Mouse (Mus musculus) lung, adult 2 months (tissue): ENCODE data around the gene Pth.

Experiments
- CTCF ChIP-seq: fragments of 200-500 bp; IDR thresholded peaks from 2 replicates; pipeline ENCODE4 v1.5.1; 2011; ENCODE audit warnings: mild to moderate bottlenecking, low read length, control low read depth; ENCODE audit not compliant: insufficient read depth
- POLR2A ChIP-seq: fragments of 200-500 bp; IDR thresholded peaks from 2 replicates; pipeline ENCODE4 v1.6.1; 2011; ENCODE audit warnings: low read depth, mild to moderate bottlenecking, control low read depth, low read length, borderline replicate concordance; ENCODE audit errors: extremely low read depth

DNA sequence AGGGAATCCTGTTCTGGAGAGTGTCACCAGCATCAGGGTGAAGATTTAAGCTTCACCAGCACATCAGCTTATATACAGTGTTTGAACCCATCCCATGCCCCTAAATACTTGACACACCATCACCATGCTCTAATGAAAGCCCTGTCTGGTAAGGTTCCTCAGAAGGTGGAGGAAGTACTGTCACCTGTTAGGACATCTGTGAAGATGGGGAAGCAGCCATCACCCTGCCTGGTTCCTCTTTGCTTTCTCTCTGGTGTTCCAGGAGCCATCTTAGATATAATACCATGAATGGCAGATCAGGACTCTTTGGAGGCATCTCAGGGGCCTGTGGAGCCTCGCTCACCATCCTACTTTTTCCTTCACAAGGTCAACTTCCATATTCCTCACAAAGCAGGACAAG lies 15.7 kb downstream of the Pth start:
- TF ChIP-seq POLR2A: no peak
- no peak for TF ChIP-seq CTCF
